Mouse (Mus musculus) liver, postnatal 0 days (tissue): ENCODE results near the gene Coq9.

Experiments
- CTCF ChIP-seq: sonication (generic); IDR thresholded peaks from 2 replicates; pipeline ENCODE4 v1.5.1; 2016; ENCODE audit warnings: antibody characterized with exemption, low read depth
- EP300 ChIP-seq: IDR thresholded peaks from 2 replicates; pipeline ENCODE4 v1.6.1; 2016; ENCODE audit warnings: antibody characterized with exemption, low read depth, mild to moderate bottlenecking

GRCm38 (mm10) chr8:94865292-94865691 lies 27.2 kb downstream of the Coq9 start:
- TF ChIP-seq CTCF (no peak), EP300 (no peak)
